Mouse (Mus musculus) activated CD4-positive, CD25-positive, alpha-beta regulatory T cell, adult 4 months (primary cell): ENCODE measurements around the gene Bmp5. TPM values are rescaled to one million over a fixed set of nuclear protein-coding genes. Genes with fewer than 3 reads are reported as not detected.

ENCODE experiments used
- polyA plus RNA-seq, 2 experiments: library from polyadenylated mRNA; unstranded; fragments of 100-300 nt; shearing (Covaris generic); gene quantifications; one replicate each; pipeline ENCODE4 v1.2.1; 2017

Bmp5 gene
- polyA plus RNA-seq, 2 experiments from 2014 or later: 0.34 TPM; not detected in 1

Other genes starting within 250 kb of the Bmp5 start
- gene Tmod3, start 215.7 kb upstream of the Bmp5 start, polyA plus RNA-seq: 100 to 1,000 TPM; 159 to 175 TPM
- not detected for gene Tmod2, start 164.0 kb upstream of the Bmp5 start, polyA plus RNA-seq
- gene Lysmd2, start 149.6 kb upstream of the Bmp5 start, polyA plus RNA-seq: 1 to 10 TPM; 3.8 to 5.4 TPM
- gene Scg3, start 91.3 kb upstream of the Bmp5 start, polyA plus RNA-seq: not detected
- not detected for gene Hmgcll1, start 239.5 kb downstream of the Bmp5 start, polyA plus RNA-seq